Mouse (Mus musculus) left cerebral cortex, postnatal 10 days (tissue): ENCODE measurements around the gene Sec61a1. TPM values are rescaled to one million over a fixed set of nuclear protein-coding genes. Genes with fewer than 3 reads are reported as not detected.

Source experiments
- DNase-seq, 2 experiments: peaks; one replicate each; pipeline ENCODE4 v3.0.0; 2021 to 2022; ENCODE audit warnings: low spot score in 2 of 2, mixed read lengths in 1 of 2; ENCODE audit errors: extremely low spot score in 1 of 2
- intact Hi-C: fragments of 180-260 bp; cut with DNase I; formaldehyde crosslinking; loops from one replicate; pipeline ENCODE4 v1.15.1; 2025
- total RNA-seq, 2 experiments: library from RNA; stranded (reverse); gene quantifications; 2 replicates each; pipeline ENCODE4 v1.2.3; 2021

Sec61a1 gene
- total RNA-seq, 2 experiments from 2014 or later, result 114 to 118 TPM

GRCm38 (mm10) chr6:88522606-88523005 lies 3.9 kb upstream of the Sec61a1 start:
- DNase-seq, result no peak
- intact Hi-C loops, result no loop called here

- DNase-seq, result no peak
- intact Hi-C loops, result no loop called here
Observed at GRCm38 (mm10) chr6:88521821-88522220, 3.1 kb upstream of the Sec61a1 start.

GRCm38 (mm10) chr6:88517701-88518403 lies 853 bp downstream of the Sec61a1 start:
- intact Hi-C loops, result no loop called here
- DNase-seq, result no peak

GRCm38 (mm10) chr6:88516667-88517066 lies 2.0 kb downstream of the Sec61a1 start:
- intact Hi-C loops, result no loop called here

GRCm38 (mm10) chr6:88515971-88516370 lies 2.7 kb downstream of the Sec61a1 start:
- intact Hi-C loops, result no loop called here
- DNase-seq, result peak in 1 of 2 experiments; percentile 12

More at GRCm38 (mm10) chr6:88516667-88517066, 2.0 kb downstream of the Sec61a1 start:
- DNase-seq, result peak in 1 of 2 experiments; percentile 12

- intact Hi-C loops, result no loop called here
- no peak for DNase-seq
Observed at GRCm38 (mm10) chr6:88514546-88514945, 4.2 kb downstream of the Sec61a1 start.

- intact Hi-C loops, result no loop called here
Observed at GRCm38 (mm10) chr6:88513984-88514383, 4.7 kb downstream of the Sec61a1 start.

GRCm38 (mm10) chr6:88503044-88503443 lies 15.7 kb downstream of the Sec61a1 start:
- DNase-seq, result no peak
- intact Hi-C loops, result loop anchor here (5.0 kb wide), 1 partner anchor 391 kb away; no protein-coding TSS in a partner anchor

More at GRCm38 (mm10) chr6:88513984-88514383, 4.7 kb downstream of the Sec61a1 start:
- no peak for DNase-seq

GRCm38 (mm10) chr6:88502030-88502970 lies 16.4 kb downstream of the Sec61a1 start:
- no peak for DNase-seq
- intact Hi-C loops, result loop anchor here (5.0 kb wide), 1 partner anchor 390 kb away; no protein-coding TSS in a partner anchor

GRCm38 (mm10) chr6:88500405-88500767 lies 18.3 kb downstream of the Sec61a1 start:
- DNase-seq, result no peak
- intact Hi-C loops, result loop anchor here (5.0 kb wide), 1 partner anchor 388 kb away; no protein-coding TSS in a partner anchor

GRCm38 (mm10) chr6:88499481-88500404 lies 19.0 kb downstream of the Sec61a1 start:
- DNase-seq, result peak in 1 of 2 experiments; percentile 85
- intact Hi-C loops, result loop anchor here (5.0 kb wide), 1 partner anchor 387 kb away; no protein-coding TSS in a partner anchor

GRCm38 (mm10) chr6:88493712-88494111 lies 25.0 kb downstream of the Sec61a1 start:
- intact Hi-C loops, result no loop called here
- DNase-seq, result no peak

- DNase-seq, result peak in 1 of 2 experiments; percentile 56
- intact Hi-C loops, result no loop called here
Observed at GRCm38 (mm10) chr6:88490629-88491354, 27.9 kb downstream of the Sec61a1 start.

- DNase-seq, result no peak
- intact Hi-C loops, result loop anchor here (5.0 kb wide), 2 partner anchors 303 to 373 kb away; no protein-coding TSS in a partner anchor
Observed at GRCm38 (mm10) chr6:88489834-88490233, 28.9 kb downstream of the Sec61a1 start.

GRCm38 (mm10) chr6:88489026-88489425 lies 29.7 kb downstream of the Sec61a1 start:
- DNase-seq, result no peak
- intact Hi-C loops, result loop anchor here (5.0 kb wide), 2 partner anchors 302 to 372 kb away; no protein-coding TSS in a partner anchor

- intact Hi-C loops, result loop anchor here (5.0 kb wide), 2 partner anchors 300 to 370 kb away; no protein-coding TSS in a partner anchor
- DNase-seq, result peak; percentile 75 to 81
Observed at GRCm38 (mm10) chr6:88486893-88487292, 31.8 kb downstream of the Sec61a1 start.

GRCm38 (mm10) chr6:88485378-88485777 lies 33.3 kb downstream of the Sec61a1 start:
- intact Hi-C loops, result loop anchor here (5.0 kb wide), 2 partner anchors 298 to 368 kb away; no protein-coding TSS in a partner anchor
- DNase-seq, result peak in 1 of 2 experiments; percentile 52
